Mouse (Mus musculus) megakaryocyte, embryonic 14.5 days (primary cell): ENCODE measurements around the gene Gm9821.

Experiments used
- FLI1 ChIP-seq: IDR thresholded peaks from 2 replicates; pipeline ENCODE4 v1.6.1; 2012; ENCODE audit warnings: low read length, inconsistent platforms, mixed read lengths
- GATA1 ChIP-seq: IDR thresholded peaks from 3 replicates; pipeline ENCODE4 v1.6.1; 2012; ENCODE audit warnings: mixed read lengths, low read length, inconsistent platforms, borderline replicate concordance

DNA sequence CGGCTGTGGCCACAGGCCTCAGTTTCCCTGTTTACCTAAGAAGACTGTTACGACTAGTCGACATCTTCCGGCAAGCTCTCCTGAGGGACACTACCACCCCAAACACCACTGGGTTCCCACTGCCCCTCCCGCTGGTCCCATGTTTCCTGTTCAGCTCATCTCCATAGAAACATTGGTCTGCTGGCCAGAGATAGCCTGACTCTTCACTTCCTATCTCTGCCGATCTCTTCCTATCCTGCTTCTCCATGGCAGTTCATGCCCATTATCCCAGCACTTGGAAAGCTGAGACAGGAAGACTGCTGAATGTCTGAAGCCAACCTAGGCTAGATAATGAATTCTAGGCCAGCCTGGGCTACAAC, 2.6 kb downstream of the Gm9821 start:
- TF ChIP-seq GATA1 (peak; percentile 98), FLI1 (peak; percentile 62; the same call in 1 of the 2 replicates)
